Mouse (Mus musculus): Measurements from ENCODE around the gene Kcnj3. TPM values are rescaled to one million over a fixed set of nuclear protein-coding genes. Genes with fewer than 3 reads are reported as not detected.

Gene Kcnj3
- polyA plus RNA-seq (2015; fragmentation: Nextera tagmentation; extraction: Ambion mirVana) = 5.8 and 6.1 TPM in 2 replicates

GRCm38 (mm10) chr2:55435721-55436260 is at the start of gene Kcnj3:
Kcnj3 (plus strand) TSS chr2:55435970.

